Mouse (Mus musculus): ENCODE measurements around the gene Pla2g6.

Pla2g6 gene

DNA sequence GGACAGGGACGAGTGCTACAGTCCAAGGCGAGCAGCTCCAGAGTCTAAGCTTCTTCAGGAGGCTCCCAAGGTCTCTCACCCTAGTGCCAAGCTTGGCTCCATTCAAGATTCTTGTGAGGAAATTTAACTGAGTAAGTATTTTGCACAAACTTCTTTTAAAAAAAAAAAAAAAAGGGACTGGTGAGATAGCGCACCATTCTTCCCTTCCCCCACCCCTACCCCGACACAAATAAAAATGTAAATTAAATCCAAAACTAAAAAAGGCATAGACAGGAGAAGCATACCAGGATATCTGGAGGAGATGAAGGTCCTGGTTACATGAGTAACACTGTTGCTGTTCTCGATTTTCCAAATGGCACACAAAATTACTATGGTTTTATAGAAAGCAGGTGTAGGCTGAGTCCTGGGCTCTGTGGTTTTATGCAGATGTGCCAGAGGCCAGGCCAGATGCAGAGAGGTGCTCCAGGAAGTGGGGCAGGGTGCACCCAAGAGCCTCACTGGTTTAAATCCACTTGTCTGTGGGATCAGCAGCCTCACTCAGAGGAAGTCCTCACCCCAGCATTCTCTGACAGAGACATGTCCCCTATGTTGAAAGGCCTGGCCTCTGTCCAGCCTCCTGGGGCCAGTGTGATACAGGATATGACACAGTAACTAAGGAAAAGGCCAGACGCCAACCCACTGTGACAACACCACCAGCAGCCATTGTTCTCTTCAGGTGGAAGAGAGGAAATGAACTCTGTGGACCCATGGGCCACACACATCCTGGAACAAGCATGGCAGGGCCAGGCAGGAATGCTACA is 5.0 kb downstream of the Pla2g6 start:
- no peak for DNase-seq (ENCODE audit: low read depth, low spot score)

- DNase-seq (ENCODE audit: low read depth, low spot score): no peak
Measured at GRCm38 (mm10) chr15:79322281-79322990, 5.8 kb downstream of the Pla2g6 start.

DNA sequence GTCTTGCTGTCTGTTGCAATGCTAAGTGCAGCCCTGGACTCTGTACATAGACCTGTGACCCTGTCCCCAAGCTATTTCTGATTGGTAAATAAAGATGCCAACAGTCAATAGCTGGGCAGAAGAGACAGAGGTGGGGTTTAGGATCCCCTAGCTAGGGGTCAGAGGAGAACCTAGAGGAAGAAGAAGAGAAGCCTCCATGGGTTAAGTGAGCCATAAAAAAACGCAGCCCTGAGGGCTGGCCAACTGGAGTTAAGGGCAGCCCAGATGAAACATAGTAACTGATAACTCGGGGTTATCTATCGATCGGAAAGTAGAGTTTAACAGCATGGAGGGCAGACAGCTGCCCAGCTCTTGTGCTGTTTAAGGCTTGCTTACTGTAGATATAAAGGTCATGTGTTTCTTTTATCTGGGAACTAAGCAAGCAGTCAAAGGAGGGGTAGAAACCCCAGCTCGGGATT is 6.4 kb downstream of the Pla2g6 start:
- no peak for DNase-seq (ENCODE audit: low read depth, low spot score)

- no peak for DNase-seq (ENCODE audit: low read depth, low spot score)
Measured at GRCm38 (mm10) chr15:79313848-79314369, 14.3 kb downstream of the Pla2g6 start.

DNA sequence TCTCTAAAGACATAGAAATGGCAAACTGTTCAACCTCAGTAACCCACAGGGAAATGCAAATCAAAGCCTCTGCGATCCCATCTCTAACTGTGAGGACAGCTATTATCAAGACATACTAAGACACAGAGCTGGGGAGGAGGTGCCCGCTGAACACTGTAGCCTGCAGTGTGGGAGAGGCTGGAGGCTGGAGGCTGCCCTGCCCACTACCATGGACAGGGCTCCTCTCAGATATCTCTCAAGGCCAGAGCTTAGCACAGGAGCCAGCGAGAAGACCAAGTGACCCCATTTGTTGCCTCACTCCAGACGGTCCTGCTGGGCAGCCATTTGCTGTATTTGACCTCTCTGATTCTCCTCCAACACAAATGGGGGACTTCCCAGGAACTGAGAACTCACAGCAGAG is 20.3 kb downstream of the Pla2g6 start:
- no peak for DNase-seq (ENCODE audit: low read depth, low spot score)

DNA sequence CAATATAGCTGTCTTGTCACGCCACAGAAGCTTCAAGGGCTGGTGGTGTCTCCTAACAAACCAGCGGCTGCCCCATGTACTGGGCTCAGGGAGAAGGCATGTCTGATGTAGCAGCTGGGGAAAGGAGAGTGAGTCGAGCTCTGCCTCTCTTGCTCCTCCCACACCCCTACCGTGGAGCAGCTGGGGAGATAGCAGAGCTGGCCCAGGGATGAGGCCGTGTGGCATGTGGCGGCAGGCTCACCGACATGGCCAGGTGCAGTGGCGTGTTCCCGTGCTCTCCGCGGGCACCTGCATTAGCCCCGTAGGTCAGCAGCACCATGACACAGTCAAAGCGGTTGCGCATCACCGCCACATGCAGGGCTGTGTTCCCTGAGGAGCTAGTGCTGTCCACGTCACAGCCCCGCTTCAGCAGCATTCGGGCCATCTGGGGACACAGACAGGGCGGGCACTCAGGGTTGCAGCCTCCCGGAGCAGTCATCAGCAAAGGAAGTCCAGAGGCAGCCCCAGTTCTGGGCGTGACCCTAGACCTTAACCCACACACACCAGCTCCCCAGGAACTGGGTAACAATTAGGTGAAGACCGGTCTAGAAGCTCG is 22.1 kb downstream of the Pla2g6 start:
- no peak for DNase-seq (ENCODE audit: low read depth, low spot score)

- DNase-seq (ENCODE audit: low read depth, low spot score): no peak
Measured at GRCm38 (mm10) chr15:79304832-79305231, 23.4 kb downstream of the Pla2g6 start.

DNA sequence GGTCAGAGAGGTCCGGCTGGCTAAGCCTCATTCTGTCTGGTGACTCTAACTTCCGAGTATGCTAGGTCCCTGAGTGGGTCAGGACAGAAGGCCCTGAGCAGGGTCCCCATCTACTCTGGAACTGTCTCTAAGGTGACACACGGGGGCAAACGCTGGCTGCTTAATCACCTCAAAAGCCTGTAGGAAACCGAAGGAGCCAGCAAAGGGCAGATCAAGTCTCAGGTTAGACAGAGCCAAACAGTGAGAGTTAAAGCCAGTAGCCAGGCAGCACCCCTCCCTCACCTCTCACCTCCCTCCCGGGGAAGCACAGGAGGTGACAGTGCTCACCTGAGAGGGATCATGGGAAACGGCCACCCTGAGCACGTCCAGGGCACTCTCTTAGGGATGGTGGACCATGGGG is 24.5 kb downstream of the Pla2g6 start:
- no peak for DNase-seq (ENCODE audit: low read depth, low spot score)

DNA sequence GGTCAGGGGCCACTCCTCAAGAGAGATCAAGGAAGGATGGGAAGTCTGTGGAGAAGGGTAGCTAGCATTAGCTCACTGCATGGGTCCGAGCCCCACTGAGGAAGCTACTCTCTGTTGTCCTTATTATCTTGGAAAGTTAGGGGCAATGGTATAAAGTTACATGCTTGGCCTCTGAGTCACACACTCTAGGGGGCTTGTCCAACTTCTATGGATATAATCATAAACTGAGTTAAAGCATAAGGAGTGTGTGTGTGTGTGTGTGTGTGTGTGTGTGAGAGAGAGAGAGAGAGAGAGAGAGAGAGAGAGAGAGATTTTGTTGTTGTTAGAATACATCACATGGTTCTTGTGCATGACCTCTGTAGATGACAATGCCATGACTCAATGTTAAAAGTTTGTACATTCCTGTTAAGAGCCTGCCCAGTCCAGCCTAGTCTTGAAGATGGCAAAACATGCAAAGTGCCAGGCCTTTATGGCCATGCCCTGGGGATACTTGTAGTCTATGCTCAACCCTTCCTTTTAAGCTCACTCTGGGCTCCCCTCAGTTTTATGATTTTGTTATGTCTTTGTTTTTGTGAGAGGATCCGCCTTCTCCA is 28.5 kb downstream of the Pla2g6 start:
- DNase-seq (ENCODE audit: low read depth, low spot score): no peak

DNA sequence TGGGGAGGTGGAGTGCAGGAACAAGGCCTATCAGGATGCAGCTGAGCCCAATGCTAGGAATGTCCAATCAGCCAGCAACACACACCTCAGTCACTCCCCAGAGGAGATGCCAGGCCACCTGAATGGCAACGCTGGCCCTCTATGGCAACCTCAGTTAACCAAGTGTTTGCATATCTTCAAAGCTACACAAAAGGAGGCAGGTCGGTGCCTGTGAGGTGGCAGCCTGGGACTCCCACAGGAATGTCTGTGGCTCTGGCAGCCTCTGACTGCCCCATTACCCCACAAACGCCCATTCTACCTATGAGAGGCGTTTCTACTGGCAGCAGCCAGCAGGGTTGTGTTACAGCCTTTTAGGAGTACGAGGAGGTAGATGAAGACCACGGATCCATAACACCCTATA is 29.6 kb downstream of the Pla2g6 start:
- DNase-seq (ENCODE audit: low read depth, low spot score): no peak

DNA sequence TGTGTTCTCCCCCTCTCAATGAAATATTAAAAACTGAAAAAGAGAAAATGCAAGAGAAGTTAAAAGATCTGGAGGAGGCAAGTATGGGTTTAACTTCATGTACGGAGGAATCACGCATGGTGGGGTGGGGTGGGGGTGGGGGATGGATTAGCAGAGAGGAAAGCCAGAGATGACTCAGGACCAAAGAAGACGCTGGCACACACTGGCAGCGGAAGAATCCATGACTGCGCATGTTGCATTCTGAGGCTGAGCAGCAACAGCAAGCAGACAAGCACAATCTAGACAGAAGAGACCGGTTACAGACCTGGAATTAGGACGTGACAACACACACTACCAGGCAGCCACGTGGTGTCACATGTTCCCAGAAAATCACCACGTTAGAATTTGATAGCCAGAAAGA is 35.4 kb downstream of the Pla2g6 start:
- no peak for DNase-seq (ENCODE audit: low read depth, low spot score)

DNA sequence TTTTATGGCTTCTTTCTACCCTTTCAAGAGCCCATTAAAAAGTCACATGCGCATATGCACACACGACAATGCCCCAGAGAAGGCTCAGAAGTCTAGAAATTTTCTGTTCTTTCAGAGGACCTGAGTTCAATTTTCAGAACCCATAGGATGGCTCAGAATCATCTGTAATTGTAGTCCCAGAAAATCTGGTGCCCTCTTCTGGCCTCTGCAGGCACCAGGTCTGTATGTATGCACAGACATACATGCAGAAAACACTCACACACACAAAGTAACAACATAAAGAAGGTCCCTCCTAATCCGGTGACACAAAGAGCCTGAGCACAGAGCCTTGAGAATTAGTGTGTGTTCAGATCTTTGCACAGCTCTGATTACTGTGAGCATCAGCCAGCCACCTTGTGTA is 37.9 kb downstream of the Pla2g6 start:
- DNase-seq (ENCODE audit: low read depth, low spot score): no peak

GRCm38 (mm10) chr15:79289441-79289840 is 38.7 kb downstream of the Pla2g6 start:
- DNase-seq (ENCODE audit: low read depth, low spot score): no peak

GRCm38 (mm10) chr15:79288387-79288786 is 39.8 kb downstream of the Pla2g6 start:
- no peak for DNase-seq (ENCODE audit: low read depth, low spot score)

DNA sequence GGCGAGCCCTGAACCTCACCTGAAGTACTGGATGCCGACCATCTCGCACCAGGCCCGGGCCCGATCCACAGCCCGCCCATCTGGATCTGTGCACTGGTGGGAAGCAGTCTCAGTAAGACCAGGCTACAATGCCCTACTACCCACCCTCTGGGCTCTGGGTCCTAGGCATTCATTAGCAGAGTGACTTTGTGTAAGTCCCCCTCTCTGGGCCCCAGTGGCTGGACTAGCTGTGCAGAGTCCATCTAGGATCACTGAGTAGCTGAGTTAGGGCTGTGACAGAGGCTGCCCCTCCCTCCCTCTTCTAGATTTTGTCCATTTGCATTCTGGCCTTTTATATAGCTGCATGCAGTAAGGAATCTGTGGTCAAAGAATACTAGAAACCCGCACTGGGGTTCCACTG is 41.1 kb downstream of the Pla2g6 start:
- DNase-seq (ENCODE audit: low read depth, low spot score): no peak

DNA sequence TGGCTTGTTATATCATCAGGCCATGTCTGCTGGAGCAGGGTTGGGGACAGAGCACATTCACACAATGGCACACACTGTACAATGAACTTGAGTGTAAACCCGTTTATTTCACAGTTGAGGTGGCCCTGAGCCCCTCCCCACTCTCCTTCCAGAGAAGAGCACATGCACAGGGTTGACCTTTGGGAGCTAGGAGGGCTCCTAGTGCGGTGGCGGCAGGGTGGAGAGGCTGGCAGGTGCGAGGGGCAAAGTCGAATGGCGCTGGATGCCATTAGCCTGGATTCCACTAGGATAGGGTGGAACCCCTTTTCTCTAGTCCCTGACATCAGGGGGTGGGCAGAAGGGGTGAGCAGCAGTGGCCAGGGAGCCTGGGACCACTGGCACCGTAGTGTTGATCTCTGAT is 42.0 kb downstream of the Pla2g6 start:
- DNase-seq (ENCODE audit: low read depth, low spot score): no peak

DNA sequence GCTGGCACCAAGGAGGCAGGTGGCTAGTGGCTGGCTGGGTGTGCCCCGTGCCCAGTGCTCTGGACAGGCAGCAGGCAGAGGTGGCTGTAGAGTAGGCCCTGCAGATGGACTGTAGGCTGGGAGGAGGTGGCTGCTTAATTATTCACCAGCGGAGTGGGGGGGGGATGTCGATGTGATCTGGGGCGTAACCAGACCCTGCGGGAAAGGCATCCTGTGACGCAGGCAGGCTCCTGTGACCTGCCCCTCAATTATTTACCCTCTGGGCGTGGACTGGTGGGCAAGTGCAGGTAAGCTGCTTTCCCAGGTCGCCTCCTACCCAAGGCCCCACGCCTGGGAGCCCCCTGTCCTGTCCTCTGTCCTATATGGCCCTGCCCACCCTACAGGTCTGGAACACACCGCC is 42.8 kb downstream of the Pla2g6 start, which contains the start of gene Baiap2l2:
TSS of gene Baiap2l2 (minus strand) at position 139 of the 400 bp plus-strand sequence.
- no peak for DNase-seq (ENCODE audit: low read depth, low spot score)

DNA sequence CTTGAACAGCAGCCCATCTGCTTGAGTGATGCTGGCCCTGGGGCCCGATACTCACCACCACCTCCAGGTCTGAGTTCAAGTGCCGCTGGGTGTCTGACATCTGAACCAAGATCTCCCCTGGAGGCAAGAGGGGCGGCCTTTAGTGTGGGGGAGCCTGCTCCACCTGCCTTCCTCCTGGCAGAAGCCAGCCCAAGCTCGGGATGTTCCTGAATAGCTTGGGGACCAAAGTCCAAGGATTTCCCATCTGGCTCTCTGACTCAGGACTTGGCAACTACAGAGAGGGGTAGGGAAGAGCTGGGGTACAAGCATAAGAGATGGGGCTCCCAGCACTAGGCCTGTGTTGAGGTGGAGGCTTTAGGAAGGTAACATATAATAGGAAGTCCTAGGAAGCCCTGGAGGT is 44.8 kb downstream of the Pla2g6 start:
- no peak for DNase-seq (ENCODE audit: low read depth, low spot score)

- no peak for DNase-seq (ENCODE audit: low read depth, low spot score)
Measured at GRCm38 (mm10) chr15:79282434-79282833, 45.8 kb downstream of the Pla2g6 start.

- peak; percentile 57 for DNase-seq (ENCODE audit: low read depth, low spot score)
Measured at GRCm38 (mm10) chr15:79281389-79281788, 46.8 kb downstream of the Pla2g6 start.

DNA sequence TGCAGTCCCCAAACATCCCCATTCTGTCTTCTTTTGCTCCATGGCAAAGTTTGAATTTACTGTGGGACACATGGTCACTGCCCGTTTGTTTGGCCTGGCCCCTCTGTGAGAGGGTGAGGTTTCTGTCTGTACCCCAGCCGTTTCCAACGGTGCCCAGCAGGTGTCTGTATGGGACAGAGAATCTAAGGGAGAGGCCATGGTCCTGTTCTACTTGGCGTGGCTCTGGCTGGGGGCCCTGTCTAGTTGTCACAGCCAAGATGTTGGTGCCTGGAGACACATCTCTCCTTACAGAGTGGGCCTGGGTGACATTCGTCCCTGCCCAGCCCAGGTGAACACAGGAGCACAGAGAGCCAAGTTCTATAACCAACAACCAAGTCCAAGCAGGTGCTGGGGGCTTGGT is 47.3 kb downstream of the Pla2g6 start:
- no peak for DNase-seq (ENCODE audit: low read depth, low spot score)

DNA sequence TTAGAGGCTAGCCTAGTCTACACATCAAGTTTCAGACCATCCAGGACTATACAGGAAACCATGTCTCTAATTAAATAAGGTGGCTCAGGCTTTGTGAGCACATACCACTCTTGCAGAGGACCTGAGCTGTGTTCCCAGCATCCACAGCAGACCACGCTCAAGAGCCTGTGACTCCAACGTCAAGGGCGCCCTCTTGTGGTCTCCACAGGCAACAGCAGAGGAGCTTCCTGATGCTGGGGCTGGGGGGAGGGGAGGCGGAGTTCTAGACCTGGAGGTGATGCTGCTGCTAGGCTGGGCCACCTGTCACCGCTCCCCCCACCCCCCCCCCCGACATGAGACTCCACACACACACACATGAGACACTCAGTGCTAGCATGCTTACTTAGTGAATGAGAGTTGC is 48.0 kb downstream of the Pla2g6 start:
- DNase-seq (ENCODE audit: low read depth, low spot score): peak; percentile 40

Measured in c-Kit-negative CD71-positive TER-119-positive erythroid progenitor cells, embryonic 14.5 days (primary cell).